Mouse (Mus musculus) small intestine, adult 2 months (tissue): ENCODE results near the gene Tdrd9.
A peak's percentile ranks its signal among the peaks of the same experiment; 100 is the strongest.

Experiments
- CTCF ChIP-seq: fragments of 200-500 bp; IDR thresholded peaks from 2 replicates; pipeline ENCODE4 v1.5.1; 2012; ENCODE audit warnings: low read depth, mild to moderate bottlenecking, control low read depth, inconsistent platforms, low read length, moderate library complexity, mixed read lengths; ENCODE audit not compliant: insufficient replicate concordance, insufficient read length; ENCODE audit errors: extremely low read depth
- POLR2A ChIP-seq: fragments of 200-500 bp; IDR thresholded peaks from 2 replicates; pipeline ENCODE4 v1.6.1; 2012; ENCODE audit warnings: low read depth, mild to moderate bottlenecking, control low read depth, inconsistent platforms, low read length, moderate library complexity

DNA sequence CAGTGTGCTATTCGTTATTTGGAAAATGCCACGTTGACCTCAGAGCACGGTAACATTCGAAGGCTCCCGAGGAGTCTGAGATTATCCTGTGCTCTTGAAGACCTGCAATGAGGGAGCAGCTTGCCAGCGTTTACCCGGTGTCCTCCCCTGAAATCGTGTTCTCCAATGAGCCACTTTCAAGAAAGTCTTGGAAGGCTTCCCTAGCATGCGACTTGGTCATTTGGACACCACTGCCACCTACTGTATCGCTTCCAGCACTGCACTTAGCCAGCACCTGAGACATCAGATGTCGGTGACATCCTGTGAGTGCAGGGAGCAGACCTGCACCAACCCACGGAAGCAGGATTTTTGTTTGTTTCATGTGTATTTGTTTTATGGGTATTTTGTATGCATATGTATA is 119.7 kb downstream of the Tdrd9 start:
- TF ChIP-seq POLR2A: no peak
- peak; percentile 74; the same call in 1 of the 2 replicates for TF ChIP-seq CTCF
